Mouse (Mus musculus): Measurements from ENCODE around the gene Hacd4.

The Hacd4 gene

DNA sequence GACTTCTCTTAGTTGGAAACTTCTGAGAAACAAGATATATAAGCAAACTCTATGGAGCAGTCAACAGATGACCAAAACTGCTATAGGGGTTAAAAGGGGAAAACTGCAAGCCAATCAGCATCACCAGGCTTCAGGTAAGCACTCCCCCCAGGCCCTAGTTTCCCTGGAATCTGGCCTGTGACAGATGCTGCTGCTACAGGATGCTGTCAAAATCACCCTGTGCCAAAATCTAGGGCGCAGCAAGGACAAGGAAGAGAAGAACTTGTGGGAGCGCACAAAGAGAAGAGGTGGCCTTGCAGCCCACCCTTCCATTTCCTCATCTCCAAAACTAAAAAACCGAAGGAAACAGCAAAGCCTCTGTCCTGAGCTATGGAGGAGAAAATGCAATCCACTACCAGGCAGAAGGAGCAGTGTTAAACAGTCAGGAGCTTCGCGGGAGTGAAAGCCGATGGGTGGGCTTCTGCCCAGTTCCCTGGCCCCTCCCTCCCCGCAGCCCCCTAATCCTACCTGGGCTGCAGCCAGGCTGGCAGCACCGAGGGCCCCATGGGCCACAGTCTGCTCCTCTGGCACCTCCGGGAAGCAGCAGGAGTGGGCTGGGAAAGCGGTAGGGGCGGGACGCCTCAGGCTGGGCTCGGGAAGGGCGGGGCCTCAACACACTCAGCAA is at the start of gene Hacd4:
Hacd4 (minus strand) TSS at position 603 of the 664 bp plus-strand sequence.
- DNase-seq (ENCODE audit: low spot score in 2 of 2), result peak in 1 of 2 experiments; percentile 19

GRCm38 (mm10) chr4:88488107-88488506 is 49.4 kb upstream of the Hacd4 start:
- DNase-seq (ENCODE audit: low spot score in 2 of 2), result no peak

- no peak for DNase-seq (ENCODE audit: low spot score in 2 of 2)
These were observed 41.4 kb upstream of the Hacd4 start for GRCm38 (mm10) chr4:88480130-88480529.

DNA sequence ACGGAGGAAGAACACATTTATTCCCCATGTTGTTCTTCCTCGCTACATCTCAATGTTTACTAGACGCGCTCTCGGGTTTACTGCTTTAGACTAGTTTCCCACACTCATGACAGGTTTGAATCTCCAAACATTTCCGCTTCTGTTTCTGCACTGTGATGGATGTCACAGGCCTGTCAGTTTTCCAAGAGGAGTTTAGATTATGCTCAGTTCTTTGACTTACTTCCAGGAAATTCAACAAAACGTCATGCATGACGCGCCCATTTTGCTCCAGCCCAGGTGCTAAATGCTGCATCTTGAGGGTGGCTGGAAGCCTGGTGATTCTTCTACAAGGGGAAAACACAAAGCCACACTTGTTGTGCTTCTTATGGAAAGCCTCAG is 40.1 kb upstream of the Hacd4 start:
- DNase-seq (ENCODE audit: low spot score in 2 of 2), result no peak

DNA sequence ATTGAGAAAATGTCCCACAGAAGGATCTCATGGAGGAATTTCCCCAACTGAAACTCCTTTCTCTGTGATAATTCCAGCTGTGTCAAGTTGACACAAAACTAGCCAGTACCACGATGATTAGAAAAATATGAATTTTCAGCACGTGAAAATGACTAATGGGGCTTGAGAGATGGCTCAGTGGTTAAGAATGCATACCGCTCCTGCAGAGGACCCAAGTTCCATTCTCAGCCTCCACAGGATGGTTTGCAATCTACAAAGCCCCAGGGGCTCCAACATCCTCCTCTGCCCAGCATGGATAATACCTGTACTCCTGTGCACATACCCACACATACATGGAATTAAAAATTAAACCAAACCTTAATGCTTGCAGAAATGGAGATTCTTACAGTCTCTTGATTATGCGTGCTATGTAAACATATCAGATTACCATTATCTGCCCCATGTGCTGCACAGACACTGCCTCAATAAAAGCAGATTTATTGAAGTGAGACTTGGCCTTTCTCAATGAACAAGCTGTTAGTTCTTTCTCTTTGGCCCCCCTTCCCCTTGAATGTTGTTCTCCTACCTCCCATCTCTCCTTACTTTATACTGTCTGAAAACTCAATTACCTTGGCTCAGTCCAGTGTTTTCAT is 39.6 kb upstream of the Hacd4 start:
- no peak for DNase-seq (ENCODE audit: low spot score in 2 of 2)

DNA sequence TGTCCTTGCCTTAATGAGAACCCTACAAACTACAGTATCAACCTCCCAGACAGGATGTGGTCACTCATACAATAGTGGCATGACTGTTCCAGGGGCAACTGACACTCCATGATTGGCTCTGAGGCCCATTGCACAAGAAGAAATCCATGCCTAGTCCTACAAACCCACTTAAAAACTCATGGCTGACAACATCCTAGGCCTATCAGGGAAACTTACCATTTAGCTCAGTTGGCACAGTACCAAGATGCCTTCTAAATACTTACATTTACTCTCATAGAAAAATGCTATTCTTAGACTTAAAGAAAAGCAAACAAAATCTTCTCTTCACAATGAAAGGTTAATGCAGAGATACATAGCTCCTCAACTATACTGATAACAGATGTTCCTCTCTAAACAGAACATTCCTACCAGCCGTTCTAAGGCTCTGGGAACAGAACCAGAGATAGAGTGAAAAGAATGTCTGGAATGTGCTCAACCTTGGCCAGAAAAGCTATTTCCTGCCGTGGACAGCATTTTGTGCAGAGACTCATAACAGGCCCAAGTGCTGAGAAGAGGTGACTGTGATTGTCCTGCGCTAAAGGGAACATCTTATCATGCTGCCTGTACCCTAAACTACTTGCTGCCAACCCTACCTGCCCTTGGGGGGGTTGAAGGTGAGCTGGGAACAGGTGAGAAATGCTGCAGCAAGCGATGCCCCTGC is 37.9 kb upstream of the Hacd4 start:
- DNase-seq (ENCODE audit: low spot score in 2 of 2), result no peak

DNA sequence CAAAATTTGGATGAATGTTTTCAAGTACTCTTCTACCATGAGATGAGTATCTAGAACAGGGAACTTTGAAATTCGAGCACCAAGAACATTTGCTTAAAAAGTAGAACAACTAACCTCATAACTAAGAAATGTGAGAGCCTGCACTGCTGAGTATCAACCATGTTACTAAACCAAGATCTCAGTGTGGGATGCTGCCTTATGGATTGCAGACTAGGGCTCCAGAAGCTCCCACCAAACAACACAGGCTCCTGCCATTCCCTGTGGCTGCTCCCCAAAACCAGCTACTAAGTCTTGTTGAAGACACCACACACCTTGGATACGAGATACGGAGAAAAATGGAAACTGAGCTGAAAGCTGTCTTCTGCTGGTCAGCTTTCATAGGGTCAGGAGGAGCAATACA is 37.4 kb upstream of the Hacd4 start:
- DNase-seq (ENCODE audit: low spot score in 2 of 2), result no peak

GRCm38 (mm10) chr4:88471528-88471927 is 32.8 kb upstream of the Hacd4 start:
- DNase-seq (ENCODE audit: low spot score in 2 of 2), result no peak

GRCm38 (mm10) chr4:88464574-88464973 is 25.8 kb upstream of the Hacd4 start:
- no peak for DNase-seq (ENCODE audit: low spot score in 2 of 2)

DNA sequence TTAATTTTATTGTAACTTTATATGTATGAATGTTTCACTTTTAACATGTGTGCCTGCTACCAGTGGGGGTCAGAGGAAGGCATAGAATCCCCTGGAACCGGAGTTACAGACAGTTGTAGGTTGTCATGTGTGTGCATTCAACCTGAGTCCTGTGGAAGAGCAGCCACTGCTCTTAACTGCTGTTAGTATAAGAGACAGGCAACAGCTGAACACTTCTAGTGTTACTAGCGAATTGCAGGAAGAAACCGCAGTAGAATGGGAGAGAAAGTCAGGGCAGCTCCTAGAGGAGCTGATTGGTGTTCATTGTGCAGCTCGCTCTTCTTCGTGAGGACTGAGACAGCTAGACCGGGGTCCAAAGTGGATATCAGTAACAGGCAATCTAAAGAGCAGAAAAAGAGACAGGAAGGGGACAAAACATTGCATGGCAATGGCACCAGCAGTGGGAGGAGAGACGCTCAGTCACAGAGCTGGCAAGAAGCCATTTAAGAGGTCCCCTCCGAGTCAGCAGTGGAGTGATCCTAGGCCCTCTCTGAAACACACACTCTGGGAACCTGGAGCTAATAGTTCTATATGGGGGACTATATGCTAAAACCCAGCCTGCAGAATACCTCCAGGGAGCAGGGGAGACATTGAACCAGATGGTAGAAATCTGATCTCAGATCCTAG is 24.4 kb upstream of the Hacd4 start:
- no peak for DNase-seq (ENCODE audit: low spot score in 2 of 2)

DNA sequence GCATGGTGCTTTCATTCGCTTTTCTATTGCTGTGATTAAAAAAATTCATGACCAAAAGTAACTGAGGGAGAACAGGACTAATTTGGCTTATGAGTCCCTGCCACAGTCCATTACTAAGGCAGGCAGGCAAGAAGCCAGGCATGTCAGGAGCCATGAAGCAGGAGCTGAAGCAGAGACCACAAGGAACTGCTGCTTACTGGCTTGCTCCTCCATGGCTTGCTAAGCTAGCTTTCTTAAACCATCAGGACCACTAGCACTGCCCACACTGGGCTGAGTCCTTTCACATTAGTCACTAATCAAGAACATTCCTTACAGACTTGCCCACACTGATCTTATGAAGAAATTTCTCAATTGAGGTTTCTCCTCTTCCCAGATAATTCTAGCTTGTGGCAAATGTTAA is 23.8 kb upstream of the Hacd4 start:
- DNase-seq (ENCODE audit: low spot score in 2 of 2), result no peak

- DNase-seq (ENCODE audit: low spot score in 2 of 2), result no peak
These were observed 22.6 kb upstream of the Hacd4 start for GRCm38 (mm10) chr4:88461315-88461714.

GRCm38 (mm10) chr4:88458673-88459072 is 19.9 kb upstream of the Hacd4 start:
- no peak for DNase-seq (ENCODE audit: low spot score in 2 of 2)

- no peak for DNase-seq (ENCODE audit: low spot score in 2 of 2)
These were observed 19.4 kb upstream of the Hacd4 start for GRCm38 (mm10) chr4:88458093-88458492.

GRCm38 (mm10) chr4:88450087-88450765 is 11.5 kb upstream of the Hacd4 start:
- no peak for DNase-seq (ENCODE audit: low spot score in 2 of 2)

DNA sequence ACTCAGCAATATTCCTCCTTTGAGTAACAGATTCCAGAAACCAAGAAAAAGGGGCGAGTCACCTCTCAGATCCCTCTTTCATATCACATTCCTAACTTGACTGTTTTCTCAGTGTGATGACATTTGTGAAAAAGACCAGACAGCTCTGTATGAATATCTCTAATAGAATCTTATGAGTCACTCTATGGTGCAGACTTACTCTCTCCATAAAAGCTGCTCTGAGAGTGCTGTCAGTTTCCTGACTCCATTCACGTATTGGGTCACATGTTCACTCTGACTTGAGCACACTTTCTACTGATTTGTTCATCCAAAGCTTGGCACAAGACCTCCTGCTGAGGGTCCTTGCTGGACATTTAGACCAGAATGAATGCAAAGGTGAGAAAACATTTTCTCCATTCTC is 10.2 kb upstream of the Hacd4 start:
- no peak for DNase-seq (ENCODE audit: low spot score in 2 of 2)

- no peak for DNase-seq (ENCODE audit: low spot score in 2 of 2)
These were observed 2.1 kb upstream of the Hacd4 start for GRCm38 (mm10) chr4:88440814-88441213.

DNA sequence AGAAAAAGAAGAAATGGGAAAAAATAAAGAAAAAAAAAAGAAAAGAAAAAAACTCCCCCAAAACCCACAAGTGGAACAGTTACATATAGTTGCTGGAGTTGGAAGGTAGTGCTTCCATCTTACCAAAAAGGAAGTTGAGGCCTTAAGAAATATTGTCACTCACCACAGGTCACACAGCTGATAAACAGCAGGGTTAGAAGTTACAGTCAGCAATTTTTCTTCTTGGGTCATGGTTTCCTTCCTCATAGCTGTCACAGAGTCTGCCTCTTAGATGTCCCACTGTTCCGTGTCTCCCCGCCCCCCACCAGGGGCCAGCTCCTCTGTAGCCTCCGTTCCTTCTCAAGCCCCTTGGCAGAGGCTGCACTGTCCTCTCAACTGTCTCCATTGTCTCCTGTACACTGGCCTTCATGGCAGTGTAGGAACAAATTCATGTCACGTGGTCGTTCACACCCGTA is 968 bp upstream of the Hacd4 start:
- no peak for DNase-seq (ENCODE audit: low spot score in 2 of 2)

GRCm38 (mm10) chr4:88438990-88439329 is 232 bp upstream of the Hacd4 start:
- no peak for DNase-seq (ENCODE audit: low spot score in 2 of 2)

DNA sequence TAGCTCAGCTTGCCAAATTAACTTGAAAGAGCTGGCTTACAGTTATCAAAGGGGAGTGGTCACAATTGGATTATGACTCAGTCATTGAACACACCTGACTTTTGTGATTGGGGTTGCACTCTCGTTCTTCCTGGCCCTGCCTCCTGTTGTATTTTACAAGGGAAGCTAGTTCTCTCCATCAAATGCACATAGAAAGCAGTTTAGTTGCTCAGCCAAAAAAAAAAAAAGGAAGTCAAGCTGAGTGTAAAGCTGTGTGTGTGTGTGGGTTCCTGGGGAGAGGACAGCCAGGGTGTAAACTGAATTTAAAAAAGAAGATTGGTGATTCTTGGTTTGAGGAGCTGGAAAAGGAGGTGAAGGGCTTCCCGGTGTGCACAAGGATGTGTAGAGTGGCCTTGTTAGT is 811 bp downstream of the Hacd4 start:
- DNase-seq (ENCODE audit: low spot score in 2 of 2), result no peak

- no peak for DNase-seq (ENCODE audit: low spot score in 2 of 2)
These were observed 1.6 kb downstream of the Hacd4 start for GRCm38 (mm10) chr4:88437166-88437565.

- DNase-seq (ENCODE audit: low spot score in 2 of 2), result no peak
These were observed 2.0 kb downstream of the Hacd4 start for GRCm38 (mm10) chr4:88436593-88437165.
